Mouse (Mus musculus) thymus, adult 18-20 months (tissue): Measurements from ENCODE around the gene Tmem121b.
A peak's percentile ranks its signal among the peaks of the same experiment; 100 is the strongest.

Experiments
- DNase-seq, 2 experiments: peaks; one replicate each; pipeline ENCODE4 v3.0.0; 2022; ENCODE audit warnings: mixed read lengths in 2 of 2

The Tmem121b gene

GRCm38 (mm10) chr6:120491862-120492498, 1.6 kb downstream of the Tmem121b start:
- no peak for DNase-seq

GRCm38 (mm10) chr6:120491064-120491463, 2.5 kb downstream of the Tmem121b start:
- no peak for DNase-seq

- DNase-seq: no peak
These were observed 4.1 kb downstream of the Tmem121b start for GRCm38 (mm10) chr6:120489461-120489860.

GRCm38 (mm10) chr6:120488647-120489046, 5.0 kb downstream of the Tmem121b start:
- DNase-seq: no peak

- DNase-seq: peak; percentile 67 to 78
These were observed 7.5 kb downstream of the Tmem121b start for GRCm38 (mm10) chr6:120486051-120486510.

GRCm38 (mm10) chr6:120485038-120485437, 8.6 kb downstream of the Tmem121b start:
- DNase-seq: no peak

GRCm38 (mm10) chr6:120483211-120483626, 10.4 kb downstream of the Tmem121b start:
- DNase-seq: peak in 1 of 2 experiments; percentile 55

GRCm38 (mm10) chr6:120482756-120483155, 10.9 kb downstream of the Tmem121b start:
- DNase-seq: no peak

- DNase-seq: no peak
These were observed 11.6 kb downstream of the Tmem121b start for GRCm38 (mm10) chr6:120482021-120482420.

GRCm38 (mm10) chr6:120481538-120481937, 12.1 kb downstream of the Tmem121b start:
- no peak for DNase-seq

GRCm38 (mm10) chr6:120480361-120480760, 13.2 kb downstream of the Tmem121b start:
- no peak for DNase-seq

- DNase-seq: no peak
These were observed 14.3 kb downstream of the Tmem121b start for GRCm38 (mm10) chr6:120479302-120479701.

- DNase-seq: no peak
These were observed 18.3 kb downstream of the Tmem121b start for GRCm38 (mm10) chr6:120475288-120475687.

GRCm38 (mm10) chr6:120473427-120473826, 20.2 kb downstream of the Tmem121b start:
- DNase-seq: no peak

- DNase-seq: no peak
These were observed 21.0 kb downstream of the Tmem121b start for GRCm38 (mm10) chr6:120472455-120473140.

GRCm38 (mm10) chr6:120471991-120472441, 21.6 kb downstream of the Tmem121b start:
- no peak for DNase-seq

- DNase-seq: no peak
These were observed 22.9 kb downstream of the Tmem121b start for GRCm38 (mm10) chr6:120470666-120471065.

- DNase-seq: no peak
These were observed 23.8 kb downstream of the Tmem121b start for GRCm38 (mm10) chr6:120469770-120470169.

GRCm38 (mm10) chr6:120469268-120469667, 24.3 kb downstream of the Tmem121b start:
- no peak for DNase-seq

- no peak for DNase-seq
These were observed 25.3 kb downstream of the Tmem121b start for GRCm38 (mm10) chr6:120468259-120468658.

GRCm38 (mm10) chr6:120466609-120467329, 26.8 kb downstream of the Tmem121b start:
- peak; percentile 58 to 83 for DNase-seq

- no peak for DNase-seq
These were observed 28.2 kb downstream of the Tmem121b start for GRCm38 (mm10) chr6:120465393-120465792.

GRCm38 (mm10) chr6:120464406-120464939, 29.1 kb downstream of the Tmem121b start:
- no peak for DNase-seq
